Mouse (Mus musculus): ENCODE measurements around the gene Akt1s1. TPM values are rescaled to one million over a fixed set of nuclear protein-coding genes. Genes with fewer than 3 reads are reported as not detected.

Akt1s1 gene
- polyA plus RNA-seq, 1 experiment from 2014 or later: 108 TPM

GRCm38 (mm10) chr7:44849416-44850111 lies 773 bp downstream of the Akt1s1 start:
- under 1% methylated on average over 41 of the region's 41 CpGs for WGBS
- Histone ChIP-seq H3K9ac (peak overlapping the region; percentile 83), H3K9me3 (no peaks in the 10 kb centered on the region), H3K27me3 (replicated peaks) (no peaks in the 10 kb centered on the region), H3K4me3 (peak overlapping the region; percentile 84), H3K4me2 (replicated peaks) (peak overlapping the region; percentile 88), H3K27ac (peak overlapping the region; percentile 81), H3K4me1 (peaks cover 49% of the 10 kb centered on the region), H3K36me3 (peaks cover 33% of the 10 kb centered on the region)
- ATAC-seq (ENCODE audit: low FRiP score, low read depth): peak; percentile 73

GRCm38 (mm10) chr7:44850146-44850545 lies 1.4 kb downstream of the Akt1s1 start:
- Histone ChIP-seq H3K4me1 (peaks cover 55% of the 10 kb centered on the region), H3K4me3 (peak overlapping the region; percentile 84)
- under 1% methylated on average over 33 of the region's 33 CpGs for WGBS

GRCm38 (mm10) chr7:44850789-44851624 lies 2.2 kb downstream of the Akt1s1 start:
- Histone ChIP-seq H3K9ac (peak overlapping the region; percentile 83), H3K4me1 (peaks cover 58% of the 10 kb centered on the region), H3K4me3 (peak overlapping the region; percentile 84), H3K27me3 (replicated peaks) (no peaks in the 10 kb centered on the region), H3K27ac (no peak overlapping the region), H3K36me3 (peaks cover 19% of the 10 kb centered on the region), H3K4me2 (replicated peaks) (peak overlapping the region; percentile 88), H3K9me3 (no peaks in the 10 kb centered on the region)
- no peak for ATAC-seq (ENCODE audit: low FRiP score, low read depth)
- 83% methylated on average over 8 of the region's 8 CpGs for WGBS

More at GRCm38 (mm10) chr7:44850146-44850545, 1.4 kb downstream of the Akt1s1 start:
- Histone ChIP-seq H3K27ac (peak overlapping the region; percentile 81; the same call in 1 of the 2 replicates), H3K4me2 (replicated peaks) (peak overlapping the region; percentile 88), H3K9ac (peak overlapping the region; percentile 83), H3K27me3 (replicated peaks) (no peaks in the 10 kb centered on the region), H3K9me3 (no peaks in the 10 kb centered on the region), H3K36me3 (peaks cover 27% of the 10 kb centered on the region)
- peak; percentile 41 for ATAC-seq (ENCODE audit: low FRiP score, low read depth)

- H3K27me3 ChIP-seq (replicated peaks): no peaks in the 10 kb centered on the region
- ATAC-seq (ENCODE audit: low FRiP score, low read depth): no peak
- no peak overlapping the region for H3K27ac ChIP-seq
- WGBS: 91% methylated on average over 12 of the region's 12 CpGs
- H3K9ac ChIP-seq: no peak overlapping the region
- peak overlapping the region; percentile 88; the same call in 1 of the 2 replicates for H3K4me2 ChIP-seq (replicated peaks)
- H3K4me3 ChIP-seq: no peak overlapping the region
- peaks cover 12% of the 10 kb centered on the region; the same call in 1 of the 2 replicates for H3K36me3 ChIP-seq
- no peaks in the 10 kb centered on the region for H3K9me3 ChIP-seq
- H3K4me1 ChIP-seq: peaks cover 64% of the 10 kb centered on the region
These were observed 2.9 kb downstream of the Akt1s1 start for GRCm38 (mm10) chr7:44851625-44852234.

GRCm38 (mm10) chr7:44852259-44853027 lies 3.7 kb downstream of the Akt1s1 start:
- Histone ChIP-seq H3K4me2 (replicated peaks) (no peak overlapping the region; the same call in 1 of the 2 replicates), H3K9ac (no peak overlapping the region), H3K4me1 (peaks cover 62% of the 10 kb centered on the region), H3K4me3 (no peak overlapping the region), H3K36me3 (peaks cover 9% of the 10 kb centered on the region; the same call in 1 of the 2 replicates), H3K9me3 (no peaks in the 10 kb centered on the region), H3K27ac (no peak overlapping the region), H3K27me3 (replicated peaks) (no peaks in the 10 kb centered on the region)
- no peak for ATAC-seq (ENCODE audit: low FRiP score, low read depth)
- WGBS: 92% methylated on average over 36 of the region's 36 CpGs

GRCm38 (mm10) chr7:44853065-44853464 lies 4.3 kb downstream of the Akt1s1 start:
- no peaks in the 10 kb centered on the region for H3K27me3 ChIP-seq (replicated peaks)
- peaks cover 9% of the 10 kb centered on the region; the same call in 1 of the 2 replicates for H3K36me3 ChIP-seq
- H3K9ac ChIP-seq: no peak overlapping the region
- no peak overlapping the region for H3K27ac ChIP-seq
- H3K4me1 ChIP-seq: peaks cover 61% of the 10 kb centered on the region
- no peaks in the 10 kb centered on the region for H3K9me3 ChIP-seq
- H3K4me2 ChIP-seq (replicated peaks): peak overlapping the region; percentile 87; the same call in 1 of the 2 replicates
- 91% methylated on average over 2 of the region's 2 CpGs for WGBS
- no peak overlapping the region for H3K4me3 ChIP-seq
- ATAC-seq (ENCODE audit: low FRiP score, low read depth): no peak

- WGBS: 32% methylated on average over 26 of the region's 26 CpGs
- peak overlapping the region; percentile 47 for H3K4me3 ChIP-seq
- no peaks in the 10 kb centered on the region for H3K27me3 ChIP-seq (replicated peaks)
- ATAC-seq (ENCODE audit: low FRiP score, low read depth): no peak
- peaks cover 9% of the 10 kb centered on the region; the same call in 1 of the 2 replicates for H3K36me3 ChIP-seq
- peak overlapping the region; percentile 87 for H3K4me2 ChIP-seq (replicated peaks)
- H3K9me3 ChIP-seq: no peaks in the 10 kb centered on the region
- peak overlapping the region; percentile 72 for H3K9ac ChIP-seq
- peak overlapping the region; percentile 80 for H3K27ac ChIP-seq
- H3K4me1 ChIP-seq: peaks cover 61% of the 10 kb centered on the region
These were observed 5.0 kb downstream of the Akt1s1 start for GRCm38 (mm10) chr7:44853596-44854355.

GRCm38 (mm10) chr7:44854356-44855031 lies 5.7 kb downstream of the Akt1s1 start:
- peak overlapping the region; percentile 80 for H3K27ac ChIP-seq
- H3K4me1 ChIP-seq: peaks cover 61% of the 10 kb centered on the region
- peak; percentile 4; the same call in 1 of the 2 replicates for ATAC-seq (ENCODE audit: low FRiP score, low read depth)

GRCm38 (mm10) chr7:44855036-44855435 lies 6.2 kb downstream of the Akt1s1 start:
- Histone ChIP-seq H3K9me3 (no peaks in the 10 kb centered on the region), H3K4me3 (peak overlapping the region; percentile 47), H3K27me3 (replicated peaks) (no peaks in the 10 kb centered on the region), H3K4me1 (peaks cover 63% of the 10 kb centered on the region), H3K27ac (peak overlapping the region; percentile 80), H3K36me3 (peaks cover 15% of the 10 kb centered on the region; the same call in 1 of the 2 replicates), H3K4me2 (replicated peaks) (peak overlapping the region; percentile 87), H3K9ac (peak overlapping the region; percentile 72; the same call in 1 of the 2 replicates)
- WGBS: 38% methylated on average over 10 of the region's 10 CpGs
- no peak for ATAC-seq (ENCODE audit: low FRiP score, low read depth)

More at GRCm38 (mm10) chr7:44854356-44855031, 5.7 kb downstream of the Akt1s1 start:
- no peaks in the 10 kb centered on the region for H3K9me3 ChIP-seq
- H3K27me3 ChIP-seq (replicated peaks): no peaks in the 10 kb centered on the region
- WGBS: 2% methylated on average over 45 of the region's 45 CpGs
- H3K4me2 ChIP-seq (replicated peaks): peak overlapping the region; percentile 87
- H3K36me3 ChIP-seq: peaks cover 10% of the 10 kb centered on the region; the same call in 1 of the 2 replicates
- H3K4me3 ChIP-seq: peak overlapping the region; percentile 47
- H3K9ac ChIP-seq: peak overlapping the region; percentile 72

- no peak for ATAC-seq (ENCODE audit: low FRiP score, low read depth)
- H3K4me1 ChIP-seq: peaks cover 51% of the 10 kb centered on the region
- WGBS: 68% methylated on average over 9 of the region's 9 CpGs
These were observed 7.6 kb downstream of the Akt1s1 start for GRCm38 (mm10) chr7:44856265-44856916.

More at GRCm38 (mm10) chr7:44856265-44856916, 7.6 kb downstream of the Akt1s1 start:
- peak overlapping the region; percentile 85; the same call in 1 of the 2 replicates for H3K9ac ChIP-seq
- no peaks in the 10 kb centered on the region for H3K27me3 ChIP-seq (replicated peaks)
- no peaks in the 10 kb centered on the region for H3K9me3 ChIP-seq
- peak overlapping the region; percentile 77; the same call in 1 of the 2 replicates for H3K4me3 ChIP-seq
- H3K36me3 ChIP-seq: peaks cover 17% of the 10 kb centered on the region
- H3K27ac ChIP-seq: peak overlapping the region; percentile 8; the same call in 1 of the 2 replicates
- H3K4me2 ChIP-seq (replicated peaks): peak overlapping the region; percentile 87

All from neural tube, embryonic 12.5 days (tissue).